Mouse (Mus musculus) thymus, adult 2 months (tissue): ENCODE measurements around the gene Slfn5.
"Not testable (repeated sequence)": the region's sequence is repeated elsewhere in the genome, so short reads cannot be mapped to it uniquely, and the experiment has no call there.

Experiments
- CTCF ChIP-seq: fragments of 200-500 bp; IDR thresholded peaks from 2 replicates; pipeline ENCODE4 v1.5.1; 2012; ENCODE audit warnings: mild to moderate bottlenecking, control low read depth, low read length, moderate library complexity, borderline replicate concordance; ENCODE audit not compliant: control insufficient read depth, poor library complexity, insufficient read depth; ENCODE audit errors: extremely low read depth
- POLR2A ChIP-seq: fragments of 200-500 bp; IDR thresholded peaks from 2 replicates; pipeline ENCODE4 v1.6.1; 2012; ENCODE audit warnings: mild to moderate bottlenecking, low read length, control low read depth, moderate library complexity; ENCODE audit not compliant: control insufficient read depth, poor library complexity, insufficient read depth; ENCODE audit errors: extremely low read depth

DNA sequence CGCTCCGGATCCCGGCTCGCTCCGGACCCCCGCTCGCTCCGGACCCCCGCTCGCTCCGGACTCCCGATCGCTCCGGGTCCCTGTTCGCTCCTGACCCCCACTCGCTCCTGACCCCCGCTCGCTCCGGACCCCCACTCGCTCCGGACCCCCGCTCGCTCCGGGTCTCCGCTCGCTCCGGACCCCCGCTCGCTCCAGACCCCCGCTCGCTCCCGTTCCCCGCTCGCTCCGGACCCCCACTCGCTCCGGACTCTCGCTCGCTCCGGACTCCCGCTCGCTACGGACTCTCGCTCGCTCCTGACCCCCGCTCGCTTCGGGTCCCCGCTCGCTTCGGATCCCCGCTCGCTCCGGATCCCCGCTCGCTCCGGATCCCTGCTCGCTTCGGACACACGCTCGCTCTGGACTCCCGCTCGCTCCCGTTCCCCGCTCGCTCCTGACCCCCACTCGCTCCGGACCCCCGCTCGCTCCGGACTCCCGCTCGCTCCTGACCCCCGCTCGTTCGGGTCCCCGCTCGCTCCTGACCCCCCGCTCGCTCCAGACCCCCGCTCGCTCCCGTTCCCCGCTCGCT is 20.7 kb upstream of the Slfn5 start:
- not testable (repeated sequence) for TF ChIP-seq CTCF, POLR2A
